Mouse (Mus musculus): ENCODE results near the gene Gbf1. TPM values are rescaled to one million over a fixed set of nuclear protein-coding genes. Genes with fewer than 3 reads are reported as not detected.
A peak's percentile ranks its signal among the peaks of the same experiment; 100 is the strongest.

The Gbf1 gene
- polyA plus RNA-seq, 1 experiment from 2014 or later, result 55.0 TPM

- POLR2A ChIA-PET, result interaction anchor here (1.0 to 2.1 kb wide), 3 partner anchors 9 to 23 kb away, joined by 4 to 15 read pairs (median 7); partner anchors contain the start of gene Fbxl15
- TF ChIP-seq CTCF (IDR thresholded peaks at IDR 0.05), result no peak
- CTCF ChIA-PET, result interaction anchor here (1.0 to 1.9 kb wide), 4 partner anchors 9 to 71 kb away, joined by 3 to 5 read pairs (median 4); partner anchors contain the start of gene Fbxl15
- H3K27me3 ChIP-seq, result no peaks in the 10 kb centered on the region
- in situ Hi-C loops (cut with MboI; ENCODE audit: low pct_unique_long_range_greater_than_20kb), result no loop called here
- DNase-seq (ENCODE audit: low read depth, low spot score), result no peak
- peak; percentile 52 for ATAC-seq
Observed at GRCm38 (mm10) chr19:46305432-46306267, 153.3 kb downstream of the Gbf1 start.

DNA sequence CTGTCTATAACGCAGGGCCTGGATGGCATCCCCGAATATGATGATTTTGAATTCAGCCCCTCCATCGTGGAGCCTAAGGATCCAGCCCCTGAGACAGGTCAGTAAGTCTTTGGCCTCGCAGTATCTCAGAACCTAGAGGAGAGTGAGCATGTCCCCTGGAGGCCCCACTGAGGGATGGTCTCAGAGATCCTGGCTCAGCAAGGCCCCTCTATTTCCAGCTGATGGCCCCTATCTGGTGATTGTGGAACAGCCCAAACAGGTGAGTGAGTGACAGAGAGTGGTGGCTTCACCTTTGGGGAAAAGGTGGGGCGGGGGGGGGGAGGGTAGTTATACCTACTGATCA, 153.9 kb downstream of the Gbf1 start:
- in situ Hi-C loops (cut with MboI; ENCODE audit: low pct_unique_long_range_greater_than_20kb), result no loop called here

GRCm38 (mm10) chr19:46306751-46307289, 154.5 kb downstream of the Gbf1 start:
- POLR2A ChIA-PET, result interaction anchor here (0.6 to 1.7 kb wide), 4 partner anchors 8 to 129 kb away, joined by 3 to 7 read pairs (median 4); partner anchors contain the start of gene Fbxl15
- TF ChIP-seq CTCF (IDR thresholded peaks at IDR 0.05), result no peak
- in situ Hi-C loops (cut with MboI; ENCODE audit: low pct_unique_long_range_greater_than_20kb), result no loop called here
- H3K27me3 ChIP-seq, result no peaks in the 10 kb centered on the region
- ATAC-seq (no peak), DNase-seq (ENCODE audit: low read depth, low spot score) (no peak)
- CTCF ChIA-PET, result interaction anchor here (1.2 to 1.9 kb wide), 2 partner anchors 21 to 23 kb away, joined by 4 to 5 read pairs; partner anchors contain the start of gene Fbxl15

More for the DNA sequence above, 153.9 kb downstream of the Gbf1 start:
- ATAC-seq, result no peak
- no peak for DNase-seq (ENCODE audit: low read depth, low spot score)
- CTCF ChIA-PET, result interaction anchor here (1.2 to 1.9 kb wide), 3 partner anchors 8 to 24 kb away, joined by 3 to 5 read pairs (median 4); partner anchors contain the start of gene Fbxl15
- no peak for TF ChIP-seq CTCF (IDR thresholded peaks at IDR 0.05)
- POLR2A ChIA-PET, result interaction anchor here (0.6 to 1.7 kb wide), 3 partner anchors 9 to 130 kb away, joined by 3 to 7 read pairs (median 4); partner anchors contain the start of gene Fbxl15
- H3K27me3 ChIP-seq, result no peaks in the 10 kb centered on the region

DNA sequence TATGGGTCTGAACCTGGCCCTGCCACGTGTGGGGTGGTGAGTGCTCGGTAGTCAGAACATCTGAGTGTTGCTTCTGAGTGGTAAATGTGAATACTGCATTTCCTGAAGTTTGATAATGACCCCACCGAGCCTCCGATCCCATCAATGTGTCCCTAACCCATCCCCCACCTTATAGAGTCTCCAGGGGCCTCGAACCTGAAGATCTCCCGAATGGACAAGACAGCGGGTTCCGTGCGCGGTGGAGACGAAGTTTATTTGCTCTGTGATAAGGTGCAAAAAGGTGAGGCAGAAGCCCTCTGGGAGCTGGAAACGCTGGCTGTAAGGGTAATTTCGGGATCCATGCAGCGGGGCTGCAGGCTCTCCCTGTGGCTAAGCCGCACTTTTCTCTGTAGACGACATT, 155.5 kb downstream of the Gbf1 start:
- no peak for ATAC-seq
- ChIA-PET POLR2A (no interaction called here), CTCF (no interaction called here)
- DNase-seq (ENCODE audit: low read depth, low spot score), result no peak
- in situ Hi-C loops (cut with MboI; ENCODE audit: low pct_unique_long_range_greater_than_20kb), result no loop called here
- TF ChIP-seq CTCF (IDR thresholded peaks at IDR 0.05), result no peak
- no peaks in the 10 kb centered on the region for H3K27me3 ChIP-seq

- in situ Hi-C loops (cut with MboI; ENCODE audit: low pct_unique_long_range_greater_than_20kb), result no loop called here
- ChIA-PET CTCF (interaction anchor here (2.2 kb wide), 1 partner anchor 20 kb away, joined by 8 read pairs; the partner anchor contains the start of gene Fbxl15), POLR2A (no interaction called here)
- no peaks in the 10 kb centered on the region for H3K27me3 ChIP-seq
- DNase-seq (ENCODE audit: low read depth, low spot score), result no peak
- TF ChIP-seq CTCF (IDR thresholded peaks at IDR 0.05), result no peak
- ATAC-seq, result no peak
Observed at GRCm38 (mm10) chr19:46308303-46308702, 156.0 kb downstream of the Gbf1 start.

DNA sequence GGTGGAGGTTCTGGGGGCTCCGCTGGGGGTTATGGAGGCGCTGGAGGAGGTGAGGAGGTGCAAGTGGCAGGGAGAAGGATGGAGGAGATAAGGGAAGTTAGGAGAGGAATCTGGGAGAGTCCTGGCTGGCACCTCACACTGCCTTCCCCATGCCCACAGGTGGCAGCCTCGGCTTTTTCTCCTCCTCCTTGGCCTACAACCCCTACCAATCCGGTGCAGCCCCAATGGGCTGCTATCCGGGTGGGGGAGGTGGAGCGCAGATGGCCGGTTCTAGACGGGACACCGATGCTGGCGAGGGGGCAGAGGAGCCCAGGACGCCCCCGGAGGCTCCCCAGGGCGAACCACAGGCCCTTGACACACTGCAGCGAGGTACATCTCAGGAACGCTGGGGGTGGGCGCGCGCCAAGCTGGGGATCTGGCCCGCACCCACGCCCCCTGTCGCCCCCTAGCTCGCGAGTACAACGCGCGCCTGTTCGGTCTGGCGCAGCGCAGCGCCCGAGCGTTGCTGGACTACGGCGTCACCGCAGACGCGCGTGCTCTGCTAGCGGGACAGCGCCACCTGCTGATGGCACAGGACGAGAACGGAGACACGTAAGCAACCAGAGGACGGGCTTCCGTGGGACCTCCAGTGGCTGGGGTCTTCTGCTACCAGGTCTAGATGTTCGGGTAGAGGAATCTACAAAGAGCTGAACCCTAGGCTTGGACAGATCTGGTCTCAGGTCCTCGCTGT, 156.6 kb downstream of the Gbf1 start:
- ChIA-PET CTCF (interaction anchor here (0.7 to 2.2 kb wide), 6 partner anchors 10 to 233 kb away, joined by 3 to 8 read pairs (median 4); partner anchors contain the start of genes Fbxl15 and Nolc1), POLR2A (interaction anchor here (0.6 kb wide), 1 partner anchor 757 kb away, joined by 3 read pairs; no protein-coding TSS in a partner anchor)
- in situ Hi-C loops (cut with MboI; ENCODE audit: low pct_unique_long_range_greater_than_20kb), result no loop called here

DNA sequence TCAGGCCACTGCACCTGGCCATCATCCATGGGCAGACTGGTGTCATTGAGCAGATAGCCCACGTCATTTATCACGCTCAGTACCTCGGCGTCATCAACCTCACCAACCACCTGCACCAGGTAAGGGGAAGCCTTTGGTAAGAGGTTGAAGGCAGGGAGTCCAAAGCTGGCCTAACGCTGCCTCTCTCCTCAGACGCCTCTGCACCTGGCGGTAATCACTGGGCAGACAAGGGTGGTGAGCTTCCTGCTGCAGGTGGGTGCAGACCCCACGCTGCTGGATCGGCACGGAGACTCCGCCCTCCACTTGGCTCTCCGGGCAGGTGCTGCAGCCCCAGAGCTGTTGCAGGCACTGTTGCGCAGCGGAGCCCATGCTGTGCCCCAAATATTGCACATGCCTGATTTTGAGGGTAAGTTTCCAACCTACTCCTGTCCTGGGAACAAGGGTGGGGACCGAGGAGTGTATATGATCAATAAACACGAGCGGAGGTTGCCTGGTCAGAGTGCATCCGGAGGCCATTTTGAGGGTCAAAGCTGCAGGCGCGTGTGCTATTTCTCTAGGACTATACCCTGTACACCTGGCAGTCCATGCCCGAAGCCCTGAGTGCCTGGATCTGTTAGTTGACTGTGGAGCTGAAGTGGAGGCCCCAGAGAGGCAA, 157.5 kb downstream of the Gbf1 start:
- DNase-seq (ENCODE audit: low read depth, low spot score), result no peak
- no peak for ATAC-seq
- H3K27me3 ChIP-seq, result no peaks in the 10 kb centered on the region
- ChIA-PET CTCF (interaction anchor here (0.7 to 2.2 kb wide), 6 partner anchors 9 to 234 kb away, joined by 3 to 8 read pairs (median 4); partner anchors contain the start of genes Fbxl15 and Nolc1), POLR2A (interaction anchor here (0.6 to 1.4 kb wide), 2 partner anchors 10 to 756 kb away, joined by 3 to 4 read pairs; no protein-coding TSS in a partner anchor)
- in situ Hi-C loops (cut with MboI; ENCODE audit: low pct_unique_long_range_greater_than_20kb), result no loop called here
- no peak for TF ChIP-seq CTCF (IDR thresholded peaks at IDR 0.05)

More for the DNA sequence above, 156.6 kb downstream of the Gbf1 start:
- no peak for TF ChIP-seq CTCF (IDR thresholded peaks at IDR 0.05)
- H3K27me3 ChIP-seq, result no peaks in the 10 kb centered on the region
- DNase-seq (ENCODE audit: low read depth, low spot score) (no peak), ATAC-seq (no peak)

GRCm38 (mm10) chr19:46310312-46310865, 158.1 kb downstream of the Gbf1 start:
- ATAC-seq (no peak), DNase-seq (ENCODE audit: low read depth, low spot score) (no peak)
- POLR2A ChIA-PET, result interaction anchor here (1.4 kb wide), 1 partner anchor 9 kb away, joined by 4 read pairs; no protein-coding TSS in a partner anchor
- TF ChIP-seq CTCF (IDR thresholded peaks at IDR 0.05), result no peak
- no peaks in the 10 kb centered on the region for H3K27me3 ChIP-seq
- in situ Hi-C loops (cut with MboI; ENCODE audit: low pct_unique_long_range_greater_than_20kb), result no loop called here
- CTCF ChIA-PET, result interaction anchor here (1.2 to 2.2 kb wide), 3 partner anchors 18 to 46 kb away, joined by 3 to 8 read pairs (median 4); partner anchors contain the start of gene Fbxl15

GRCm38 (mm10) chr19:46311341-46311740, 159.0 kb downstream of the Gbf1 start:
- DNase-seq (ENCODE audit: low read depth, low spot score) (no peak), ATAC-seq (no peak)
- CTCF ChIA-PET, result no interaction called here
- POLR2A ChIA-PET, result interaction anchor here (1.4 kb wide), 1 partner anchor 9 kb away, joined by 4 read pairs; no protein-coding TSS in a partner anchor
- in situ Hi-C loops (cut with MboI; ENCODE audit: low pct_unique_long_range_greater_than_20kb), result no loop called here
- no peaks in the 10 kb centered on the region for H3K27me3 ChIP-seq
- TF ChIP-seq CTCF (IDR thresholded peaks at IDR 0.05), result no peak
